7 mouse cellular contexts compared by ENCODE assay signal in genomic region chr13:13360045-13360444, GRCm38 (mm10). TPM values are rescaled to one million over a fixed set of nuclear protein-coding genes. Genes with fewer than 3 reads are reported as not detected.
DNase-seq lines count a peak whose midpoint lies in the region; ATAC-seq and TF ChIP-seq lines count a peak whose summit lies in the region.
"Not testable (repeated sequence)": the region's sequence is repeated elsewhere in the genome, so short reads cannot be mapped to it uniquely, and the experiment has no call there.

No protein-coding gene starts in this region.

- not testable (repeated sequence) for H3K4me3 ChIP-seq in heart, embryonic 13.5 days; kidney, embryonic 15.5 days (replicated peaks); liver, embryonic 14.5 days (ENCODE audit: insufficient read depth in 1 of 2, low read depth in 2 of 2, low read length in 2 of 2)

- not testable (repeated sequence) for H3K27me3 ChIP-seq in heart, embryonic 13.5 days (replicated peaks); kidney, embryonic 15.5 days; liver, embryonic 14.5 days (ENCODE audit: control insufficient read depth, insufficient read depth, low read length)

- not testable (repeated sequence) for TF ChIP-seq EP300 in liver, embryonic 14.5 days (IDR thresholded peaks at IDR 0.05; ENCODE audit: low read depth)

- peak; percentile 52 for DNase-seq in adrenal gland, adult 2 months
- DNase-seq in liver, embryonic 14.5 days (ENCODE audit: low read depth in 3 of 3, low spot score in 3 of 3), result peak in 2 of 3 experiments; percentile 26
- peak; percentile 18 for DNase-seq in testis, postnatal 14 days (ENCODE audit: low spot score)

- 13% methylated on average over 4 of the region's 4 CpGs for WGBS in heart, embryonic 13.5 days
- 61% methylated on average over 4 of the region's 4 CpGs for WGBS in kidney, embryonic 15.5 days
- 25% methylated on average over 4 of the region's 4 CpGs for WGBS in liver, embryonic 14.5 days (ENCODE audit: insufficient replicate concordance)

- not testable (repeated sequence) for TF ChIP-seq CTCF in liver, embryonic 14.5 days (IDR thresholded peaks at IDR 0.05; ENCODE audit: low read depth)

- not testable (repeated sequence) for H3K9me3 ChIP-seq in heart, embryonic 13.5 days; kidney, embryonic 15.5 days (replicated peaks); liver, embryonic 14.5 days (ENCODE audit: control insufficient read depth, low read length)

- ATAC-seq in common myeloid progenitor, adult 5-6 weeks (replicated peaks; ENCODE audit: low read depth, poor library complexity, severe bottlenecking), result peak; percentile 71
- not testable (repeated sequence) for ATAC-seq in heart, embryonic 13.5 days (ENCODE audit: extremely low read depth, insufficient number of reproducible peaks, low FRiP score, low TSS enrichment)
- 0 out of 2 replicates have a peak, but pooled peaks have one; percentile 33 for ATAC-seq in kidney, embryonic 15.5 days (replicated peaks; ENCODE audit: low FRiP score)
- ATAC-seq in liver, embryonic 14.5 days (ENCODE audit: insufficient read depth), result peak; percentile 58
- ATAC-seq in megakaryocyte, adult 5-6 weeks (ENCODE audit: poor library complexity, severe bottlenecking), result peak; percentile 38; the same call in 1 of the 2 replicates

- H3K4me2 ChIP-seq in heart, embryonic 13.5 days, result peak overlapping the region; percentile 28
- not testable (repeated sequence) for H3K4me2 ChIP-seq in kidney, embryonic 15.5 days; liver, embryonic 14.5 days (ENCODE audit: low read depth)

- H3K36me3 ChIP-seq in heart, embryonic 13.5 days, result peaks cover 11% of the 10 kb centered on the region; the same call in 1 of the 2 replicates
- not testable (repeated sequence) for H3K36me3 ChIP-seq in kidney, embryonic 15.5 days; liver, embryonic 14.5 days (replicated peaks; ENCODE audit: control insufficient read depth, insufficient read depth, low read depth)

- H3K27ac ChIP-seq in heart, embryonic 13.5 days (replicated peaks), result 0 out of 2 replicates have a peak overlapping the region, but pooled peaks have one; percentile 36
- not testable (repeated sequence) for H3K27ac ChIP-seq in kidney, embryonic 15.5 days; liver, embryonic 14.5 days

- H3K9ac ChIP-seq in heart, embryonic 13.5 days; kidney, embryonic 15.5 days; liver, embryonic 14.5 days (replicated peaks): not testable (repeated sequence)

- H3K4me1 ChIP-seq in heart, embryonic 13.5 days, result peaks cover 24% of the 10 kb centered on the region
- H3K4me1 ChIP-seq in kidney, embryonic 15.5 days; liver, embryonic 14.5 days (replicated peaks; ENCODE audit: control insufficient read depth in 2 of 2, insufficient read depth in 2 of 2, low read length in 1 of 2): not testable (repeated sequence)

RNA-seq across cellular contexts. Expression of gene Gpr137b, which starts 33.8 kb away (rescaled TPM):
- 10 to 100 TPM; 30.4 to 41.0 TPM for total RNA-seq in adrenal gland, adult 2 months (2021)
- 36.6 and 56.5 TPM in 2 replicates for polyA plus RNA-seq in adrenal gland, adult 2 months (2012; rRNA removed)
- total RNA-seq in common myeloid progenitor, adult 5-6 weeks (2017), result 0.39 and 0.73 TPM in 2 replicates
- polyA plus RNA-seq in heart, embryonic 13.5 days (2015; fragmentation: Nextera tagmentation; extraction: Ambion mirVana), result 10.0 and 11.0 TPM in 2 replicates
- 17.4 and 22.4 TPM in 2 replicates for polyA plus RNA-seq in kidney, embryonic 15.5 days (2015; fragmentation: Nextera tagmentation; extraction: Ambion mirVana)
- polyA plus RNA-seq in liver, embryonic 14.5 days (2012; rRNA removed), result 2.4 and 2.5 TPM in 2 replicates
- 2.0 and 2.1 TPM in 2 replicates for polyA plus RNA-seq in liver, embryonic 14.5 days (2014; fragmentation: Nextera tagmentation; extraction: Ambion mirVana)
- total RNA-seq in megakaryocyte, adult 5-6 weeks (2015), result 7.8 and 9.1 TPM in 2 replicates
- 15.2 and 16.4 TPM in 2 replicates for total RNA-seq in megakaryocyte, adult 5-6 weeks (2017)
